Mouse (Mus musculus) liver, embryonic 12.5 days (tissue): ENCODE measurements around the gene Arf1. TPM values are rescaled to one million over a fixed set of nuclear protein-coding genes. Genes with fewer than 3 reads are reported as not detected.

Experiments used
- polyA plus RNA-seq: library from polyadenylated mRNA; unstranded; fragments of >200 nt; fragmentation: Nextera tagmentation; extraction: Ambion mirVana; gene quantifications from 2 replicates; pipeline ENCODE4 v1.2.1, GENCODE M21; 2016

The Arf1 gene
- polyA plus RNA-seq, 1 experiment from 2014 or later, result 341 TPM

Other genes with a start within 250 kb of the Arf1 start
- 0.42 and 0.51 TPM in 2 replicates for gene Obscn, start 91.9 kb downstream of the Arf1 start, polyA plus RNA-seq
- 14.2 and 14.5 TPM in 2 replicates for gene Iba57, start 64.5 kb downstream of the Arf1 start, polyA plus RNA-seq
- 0.10 and 0.14 TPM in 2 replicates for gene Gjc2, start 45.1 kb downstream of the Arf1 start, polyA plus RNA-seq
- gene Guk1, start 36.1 kb downstream of the Arf1 start, polyA plus RNA-seq, result 73.7 and 81.3 TPM in 2 replicates
- gene Mrpl55, start 25.8 kb downstream of the Arf1 start, polyA plus RNA-seq, result 78.3 and 82.8 TPM in 2 replicates
- gene 2310033P09Rik, start 19.9 kb downstream of the Arf1 start, polyA plus RNA-seq, result 25.1 and 26.6 TPM in 2 replicates
- gene Wnt3a, start 62.5 kb upstream of the Arf1 start, polyA plus RNA-seq, result 0.06 TPM in 1 of 2 replicates, not detected in the other
- 0.32 and 0.50 TPM in 2 replicates for gene Wnt9a, start 78.7 kb upstream of the Arf1 start, polyA plus RNA-seq
- not detected in 2 replicates for gene Prss38, start 147.4 kb upstream of the Arf1 start, polyA plus RNA-seq
- 7.5 and 7.7 TPM in 2 replicates for gene Jmjd4, start 221.8 kb upstream of the Arf1 start, polyA plus RNA-seq
- gene Snap47, start 222.9 kb upstream of the Arf1 start, polyA plus RNA-seq, result 34.4 and 35.8 TPM in 2 replicates
- 1.3 and 1.7 TPM in 2 replicates for gene Zfp867, start 244.2 kb upstream of the Arf1 start, polyA plus RNA-seq